Mouse (Mus musculus): ENCODE results near the gene Emilin3. TPM values are rescaled to one million over a fixed set of nuclear protein-coding genes. Genes with fewer than 3 reads are reported as not detected.

Emilin3 gene
- polyA plus RNA-seq (2015; fragmentation: Nextera tagmentation; extraction: Ambion mirVana): 4.2 and 4.5 TPM in 2 replicates

GRCm38 (mm10) chr2:160912231-160912671 lies at the start of gene Emilin3:
Emilin3 (minus strand) TSS chr2:160912328.

GRCm38 (mm10) chr2:160880453-160881195 lies 31.5 kb downstream of the Emilin3 start, which contains the start of gene Lpin3:
Lpin3 (plus strand) TSS chr2:160880670.

GRCm38 (mm10) chr2:160872890-160873382 lies 39.2 kb downstream of the Emilin3 start, which contains the start of gene Zhx3:
Zhx3 (minus strand) TSS chr2:160872998.

Other genes with a start within 250 kb of the Emilin3 start
- 18.7 and 19.1 TPM in 2 replicates for gene Plcg1, start 181.0 kb downstream of the Emilin3 start, polyA plus RNA-seq (2015; fragmentation: Nextera tagmentation; extraction: Ambion mirVana)
- gene Zhx3, start 39.3 kb downstream of the Emilin3 start, polyA plus RNA-seq (2015; fragmentation: Nextera tagmentation; extraction: Ambion mirVana): 7.6 and 8.2 TPM in 2 replicates
- 1.3 and 1.6 TPM in 2 replicates for gene Lpin3, start 31.7 kb downstream of the Emilin3 start, polyA plus RNA-seq (2015; fragmentation: Nextera tagmentation; extraction: Ambion mirVana)
- gene Chd6, start 196.7 kb upstream of the Emilin3 start, polyA plus RNA-seq (2015; fragmentation: Nextera tagmentation; extraction: Ambion mirVana): 10.2 and 12.8 TPM in 2 replicates

Data from skeletal muscle tissue, postnatal 0 days (tissue).